In genomic region chr6:89634400-89634799, GRCm38 (mm10) we compare ENCODE assay signal across 15 mouse cellular contexts. TPM values are rescaled to one million over a fixed set of nuclear protein-coding genes. Genes with fewer than 3 reads are reported as not detected.
DNase-seq lines count a peak whose midpoint lies in the region; ATAC-seq and TF ChIP-seq lines count a peak whose summit lies in the region.
"Had no signal": no experiment of that assay in that cellular context is flagged by ENCODE, and none has a peak within 500 bp of the region (broad histone marks: within the 10 kb centered on the region; RNA-seq: fewer than 3 reads in every experiment).

No protein-coding gene starts in this region.

- 35% methylated on average over 8 of the region's 8 CpGs for WGBS in embryonic facial prominence, embryonic 14.5 days
- WGBS in embryonic facial prominence, embryonic 10.5 days: 46% methylated on average over 8 of the region's 8 CpGs
- 41% methylated on average over 8 of the region's 8 CpGs for WGBS in limb, embryonic 14.5 days
- WGBS in limb, embryonic 10.5 days: 54% methylated on average over 8 of the region's 8 CpGs
- WGBS in forebrain, embryonic 13.5 days: 56% methylated on average over 8 of the region's 8 CpGs

- no peak overlapping the region for H3K9ac ChIP-seq in embryonic facial prominence, embryonic 14.5 days (ENCODE audit: low read depth, low read length)
- H3K9ac ChIP-seq in limb, embryonic 14.5 days (ENCODE audit: low read depth, low read length, severe bottlenecking): no peak overlapping the region
- no peak overlapping the region for H3K9ac ChIP-seq in forebrain, embryonic 13.5 days
- H3K9ac ChIP-seq: liver, embryonic 13.5 days; midbrain, embryonic 13.5 days had no signal

- peak; percentile 53 for DNase-seq in embryonic facial prominence, embryonic 14.5 days (ENCODE audit: low spot score)
- DNase-seq in embryonic facial prominence, embryonic 10.5 days (ENCODE audit: low spot score): no peak
- peak; percentile 19 for DNase-seq in limb, embryonic 14.5 days (ENCODE audit: low spot score)
- DNase-seq in limb, embryonic 10.5 days (ENCODE audit: low spot score): no peak
- DNase-seq in heart, adult 9 months (ENCODE audit: low spot score in 2 of 2): peak; percentile 46 to 68
- peak; percentile 50 for DNase-seq in skeletal muscle tissue, adult 2 months (ENCODE audit: low read depth, low spot score)
- DNase-seq in cerebellum, adult 11-12 months: no peak
- DNase-seq: kidney, adult 11 months; liver, embryonic 13.5 days; lung, postnatal 14 days; spleen, adult 18-20 months had no signal

- ATAC-seq in embryonic facial prominence, embryonic 14.5 days (ENCODE audit: low read depth): no peak
- no peak for ATAC-seq in limb, embryonic 14.5 days (ENCODE audit: low FRiP score, low read depth)
- ATAC-seq in forebrain, embryonic 13.5 days: no peak
- ATAC-seq: midbrain, embryonic 13.5 days had no signal

- no peak overlapping the region for H3K27ac ChIP-seq in embryonic facial prominence, embryonic 14.5 days (replicated peaks; ENCODE audit: low read depth, low read length)
- H3K27ac ChIP-seq in embryonic facial prominence, embryonic 10.5 days (replicated peaks): no peak overlapping the region
- H3K27ac ChIP-seq in limb, embryonic 14.5 days (replicated peaks; ENCODE audit: low read depth, low read length): no peak overlapping the region
- no peak overlapping the region for H3K27ac ChIP-seq in limb, embryonic 10.5 days
- no peak overlapping the region for H3K27ac ChIP-seq in forebrain, embryonic 13.5 days
- H3K27ac ChIP-seq: liver, embryonic 13.5 days; midbrain, embryonic 13.5 days had no signal

- H3K4me3 ChIP-seq in embryonic facial prominence, embryonic 14.5 days (ENCODE audit: low read depth, low read length): no peak overlapping the region
- no peak overlapping the region for H3K4me3 ChIP-seq in embryonic facial prominence, embryonic 10.5 days
- no peak overlapping the region for H3K4me3 ChIP-seq in limb, embryonic 14.5 days (replicated peaks; ENCODE audit: low read length)
- no peak overlapping the region for H3K4me3 ChIP-seq in limb, embryonic 10.5 days
- no peak overlapping the region for H3K4me3 ChIP-seq in forebrain, embryonic 13.5 days
- H3K4me3 ChIP-seq: erythroblast, embryonic 14.5 days; liver, embryonic 13.5 days; midbrain, embryonic 13.5 days had no signal

- H3K36me3 ChIP-seq in embryonic facial prominence, embryonic 14.5 days (ENCODE audit: control insufficient read depth, insufficient read depth, low read length): no peaks in the 10 kb centered on the region
- no peaks in the 10 kb centered on the region for H3K36me3 ChIP-seq in embryonic facial prominence, embryonic 10.5 days (replicated peaks)
- no peaks in the 10 kb centered on the region for H3K36me3 ChIP-seq in limb, embryonic 14.5 days (ENCODE audit: control insufficient read depth, insufficient read depth, low read length)
- H3K36me3 ChIP-seq in limb, embryonic 10.5 days: no peaks in the 10 kb centered on the region
- H3K36me3 ChIP-seq in forebrain, embryonic 13.5 days (ENCODE audit: poor library complexity, severe bottlenecking): no peaks in the 10 kb centered on the region
- H3K36me3 ChIP-seq: G1E; liver, embryonic 13.5 days; midbrain, embryonic 13.5 days had no signal

- no peak for TF ChIP-seq POLR2A in limb, embryonic 14.5 days (IDR thresholded peaks at IDR 0.05; ENCODE audit: borderline replicate concordance, extremely low read depth, insufficient read depth, insufficient read length)

- no peak overlapping the region for H3K4me2 ChIP-seq in embryonic facial prominence, embryonic 14.5 days (ENCODE audit: low read depth, low read length)
- no peak overlapping the region for H3K4me2 ChIP-seq in limb, embryonic 14.5 days (replicated peaks; ENCODE audit: low read depth, low read length, severe bottlenecking)
- H3K4me2 ChIP-seq in forebrain, embryonic 13.5 days: no peak overlapping the region
- H3K4me2 ChIP-seq: liver, embryonic 13.5 days; midbrain, embryonic 13.5 days had no signal

- H3K9me3 ChIP-seq in embryonic facial prominence, embryonic 14.5 days (ENCODE audit: control insufficient read depth, low read length): no peaks in the 10 kb centered on the region
- no peaks in the 10 kb centered on the region for H3K9me3 ChIP-seq in embryonic facial prominence, embryonic 10.5 days
- no peaks in the 10 kb centered on the region for H3K9me3 ChIP-seq in limb, embryonic 14.5 days (ENCODE audit: control insufficient read depth, low read length)
- H3K9me3 ChIP-seq in limb, embryonic 10.5 days (replicated peaks): no peaks in the 10 kb centered on the region
- H3K9me3 ChIP-seq in forebrain, embryonic 13.5 days (replicated peaks): no peaks in the 10 kb centered on the region
- H3K9me3 ChIP-seq: G1E; liver, embryonic 13.5 days; midbrain, embryonic 13.5 days had no signal

- no peaks in the 10 kb centered on the region for H3K27me3 ChIP-seq in embryonic facial prominence, embryonic 14.5 days (replicated peaks; ENCODE audit: control insufficient read depth, insufficient read depth, low read length)
- H3K27me3 ChIP-seq in embryonic facial prominence, embryonic 10.5 days (replicated peaks; ENCODE audit: low read depth, poor library complexity, severe bottlenecking): no peaks in the 10 kb centered on the region; the same call in 1 of the 2 replicates
- no peaks in the 10 kb centered on the region for H3K27me3 ChIP-seq in limb, embryonic 14.5 days (ENCODE audit: control insufficient read depth, insufficient read depth, low read length)
- 0 out of 2 replicates have a peak, but pooled peaks cover 16% of the 10 kb centered on the region for H3K27me3 ChIP-seq in limb, embryonic 10.5 days (ENCODE audit: low read depth, poor library complexity, severe bottlenecking)
- 0 out of 2 replicates have a peak, but pooled peaks cover 3% of the 10 kb centered on the region for H3K27me3 ChIP-seq in forebrain, embryonic 13.5 days
- H3K27me3 ChIP-seq: liver, embryonic 13.5 days had no signal

- H3K4me1 ChIP-seq in embryonic facial prominence, embryonic 14.5 days (ENCODE audit: control insufficient read depth, insufficient read depth, low read length): 0 out of 2 replicates have a peak, but pooled peaks cover 5% of the 10 kb centered on the region
- H3K4me1 ChIP-seq in embryonic facial prominence, embryonic 10.5 days: peaks cover 6% of the 10 kb centered on the region
- H3K4me1 ChIP-seq in limb, embryonic 14.5 days (ENCODE audit: control insufficient read depth, insufficient read depth, low read length): 0 out of 2 replicates have a peak, but pooled peaks cover 2% of the 10 kb centered on the region
- peaks cover 5% of the 10 kb centered on the region; the same call in 1 of the 2 replicates for H3K4me1 ChIP-seq in limb, embryonic 10.5 days
- H3K4me1 ChIP-seq in forebrain, embryonic 13.5 days: peaks cover 12% of the 10 kb centered on the region; the same call in 1 of the 2 replicates
- H3K4me1 ChIP-seq: liver, embryonic 13.5 days had no signal

RNA-seq across cellular contexts. Expression of gene Txnrd3, which starts 9.4 kb away (rescaled TPM):
- 10.2 and 12.0 TPM in 2 replicates for polyA plus RNA-seq in embryonic facial prominence, embryonic 14.5 days (2014; fragmentation: Nextera tagmentation; extraction: Ambion mirVana)
- 9.2 and 9.8 TPM in 2 replicates for polyA plus RNA-seq in embryonic facial prominence, embryonic 10.5 days (2016; fragmentation: Nextera tagmentation; extraction: Ambion mirVana)
- 6.7 and 6.8 TPM in 2 replicates for polyA plus RNA-seq in limb, embryonic 14.5 days (2012; rRNA removed)
- 11.0 and 11.6 TPM in 2 replicates for polyA plus RNA-seq in limb, embryonic 14.5 days (2014; fragmentation: Nextera tagmentation; extraction: Ambion mirVana)
- 9.5 and 11.0 TPM in 2 replicates for polyA plus RNA-seq in limb, embryonic 10.5 days (2016; fragmentation: Nextera tagmentation; extraction: Ambion mirVana)
- polyA plus RNA-seq in forebrain, embryonic 13.5 days (2015; fragmentation: Nextera tagmentation; extraction: Ambion mirVana): 7.6 and 9.1 TPM in 2 replicates
- polyA plus RNA-seq: erythroblast, embryonic 14.5 days had no signal

RNA-seq across cellular contexts. Expression of gene Chchd6, which starts 38.9 kb away (rescaled TPM):
- polyA plus RNA-seq in embryonic facial prominence, embryonic 14.5 days (2014; fragmentation: Nextera tagmentation; extraction: Ambion mirVana): 53.5 and 62.8 TPM in 2 replicates
- polyA plus RNA-seq in embryonic facial prominence, embryonic 10.5 days (2016; fragmentation: Nextera tagmentation; extraction: Ambion mirVana): 66.8 and 74.1 TPM in 2 replicates
- 40.6 and 72.3 TPM in 2 replicates for polyA plus RNA-seq in limb, embryonic 14.5 days (2012; rRNA removed)
- 55.9 and 66.7 TPM in 2 replicates for polyA plus RNA-seq in limb, embryonic 14.5 days (2014; fragmentation: Nextera tagmentation; extraction: Ambion mirVana)
- polyA plus RNA-seq in limb, embryonic 10.5 days (2016; fragmentation: Nextera tagmentation; extraction: Ambion mirVana): 66.0 and 68.8 TPM in 2 replicates
- polyA plus RNA-seq in forebrain, embryonic 13.5 days (2015; fragmentation: Nextera tagmentation; extraction: Ambion mirVana): 108 and 121 TPM in 2 replicates

Comparison
In these comparisons a context has a peak if more than half of its experiments do, and no peak if none do; other contexts are left out.
1. DNase-seq: peak in embryonic facial prominence, embryonic 14.5 days (single experiment), limb, embryonic 14.5 days (single experiment), heart, adult 9 months (2 of 2) and skeletal muscle tissue, adult 2 months (single experiment); none in embryonic facial prominence, embryonic 10.5 days (single experiment), limb, embryonic 10.5 days (single experiment) and cerebellum, adult 11-12 months (single experiment).